Mouse (Mus musculus) left cerebral cortex, postnatal 25 days (tissue): ENCODE results near the gene Spin1. TPM values are rescaled to one million over a fixed set of nuclear protein-coding genes. Genes with fewer than 3 reads are reported as not detected.
"Not testable (repeated sequence)": the region's sequence is repeated elsewhere in the genome, so short reads cannot be mapped to it uniquely, and the experiment has no call there.

Experiments
- DNase-seq, 2 experiments: peaks; one replicate each; pipeline ENCODE4 v3.0.0; 2022; ENCODE audit warnings: low spot score in 2 of 2, mixed read lengths in 1 of 2
- intact Hi-C: fragments of 180-260 bp; cut with DNase I; formaldehyde crosslinking; loops from one replicate; pipeline ENCODE4 v1.15.1; 2025
- total RNA-seq, 2 experiments: library from RNA; stranded (reverse); gene quantifications; 2 replicates each; pipeline ENCODE4 v1.2.3; 2021

Gene Spin1
- 100 to 1,000 TPM; 167 to 177 TPM for total RNA-seq

GRCm38 (mm10) chr13:51100233-51101015 is at the start of gene Spin1:
TSS of gene Spin1 (plus strand) at chr13:51100880.
- peak; percentile 86 to 88 for DNase-seq
- intact Hi-C loops: loop anchor here (2.0 kb wide), 2 partner anchors 148 to 316 kb away; no protein-coding TSS in a partner anchor

DNA sequence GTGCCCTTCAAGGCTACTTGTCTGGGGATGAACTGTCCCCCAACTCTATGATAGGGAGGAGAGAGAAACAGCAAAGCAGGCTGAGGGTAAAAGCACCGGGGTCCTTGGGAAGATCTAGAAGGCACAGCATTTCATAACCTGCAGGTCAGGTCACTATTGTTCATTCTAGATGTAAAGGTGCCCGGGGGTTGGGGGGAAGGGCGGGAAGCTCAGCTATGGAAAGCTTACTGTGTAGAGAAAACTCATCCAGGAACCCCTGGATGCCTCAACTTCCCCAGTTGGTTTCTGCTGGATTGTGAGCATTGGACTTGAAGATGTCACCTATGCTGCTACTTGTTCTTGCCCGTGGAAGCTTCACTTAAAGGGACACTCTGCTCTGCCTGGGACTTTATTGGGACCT is 49.7 kb upstream of the Spin1 start:
- intact Hi-C loops: no loop called here
- DNase-seq: no peak

DNA sequence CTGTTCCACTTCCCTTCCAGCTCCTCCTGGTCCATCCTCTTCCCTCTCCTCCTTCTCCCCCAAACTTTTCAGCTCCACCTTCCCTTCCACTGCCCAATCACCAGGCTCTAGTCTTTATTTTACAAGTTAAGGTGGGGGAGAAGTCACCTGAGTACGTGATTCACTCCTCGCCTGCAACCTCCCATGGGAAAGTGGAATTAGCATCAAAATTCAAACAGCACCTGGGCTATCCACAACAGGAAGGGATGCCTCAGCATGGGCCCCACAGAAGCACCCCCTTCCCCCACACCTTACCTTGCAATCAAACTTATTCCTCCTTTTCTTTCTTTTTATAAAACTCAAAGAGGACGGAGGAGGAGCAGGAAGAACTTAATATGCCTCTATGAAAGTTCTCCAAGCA is 48.3 kb upstream of the Spin1 start:
- intact Hi-C loops: no loop called here
- DNase-seq: no peak

DNA sequence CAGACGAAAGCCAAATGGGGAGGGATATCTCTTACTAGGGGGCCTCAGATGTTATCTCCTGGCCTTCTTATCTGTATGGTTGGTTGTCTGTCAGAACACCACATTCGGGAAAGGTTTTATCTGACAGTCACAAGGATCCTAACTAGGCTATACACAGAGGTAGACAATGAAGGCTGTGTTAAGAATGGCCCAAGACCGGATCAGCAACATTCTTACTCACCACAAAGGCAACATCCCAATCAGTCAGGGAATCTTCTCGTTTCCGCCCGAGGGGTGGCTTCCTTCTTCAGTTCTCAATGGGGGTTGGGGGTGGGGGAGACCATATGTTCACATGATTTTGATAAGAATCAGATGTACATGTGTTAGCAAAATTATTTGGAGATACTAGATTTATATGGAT is 37.7 kb upstream of the Spin1 start:
- intact Hi-C loops: no loop called here
- DNase-seq: no peak

DNA sequence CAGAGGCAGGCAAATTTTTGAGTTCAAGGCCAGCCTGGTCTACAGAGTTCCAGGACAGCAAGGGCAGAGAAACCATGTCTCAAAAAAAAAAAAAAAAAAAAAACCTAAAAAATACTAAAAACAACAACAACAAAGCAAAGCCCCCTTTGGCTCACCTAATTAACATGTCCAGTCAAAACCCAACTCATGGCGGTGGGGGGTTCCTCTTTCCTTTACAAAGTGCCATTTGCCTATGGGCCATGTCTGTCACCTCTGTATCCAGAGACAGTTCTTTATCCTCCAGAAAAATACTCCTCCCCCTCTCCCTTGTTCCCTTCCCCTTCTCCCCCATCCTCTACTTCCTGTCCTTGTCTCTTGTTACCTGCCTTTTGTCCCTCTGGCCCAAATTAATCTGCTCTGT is 37.0 kb upstream of the Spin1 start:
- intact Hi-C loops: no loop called here
- no peak for DNase-seq

- DNase-seq: no peak
- intact Hi-C loops: no loop called here
Observed at GRCm38 (mm10) chr13:51064429-51064828, 36.3 kb upstream of the Spin1 start.

DNA sequence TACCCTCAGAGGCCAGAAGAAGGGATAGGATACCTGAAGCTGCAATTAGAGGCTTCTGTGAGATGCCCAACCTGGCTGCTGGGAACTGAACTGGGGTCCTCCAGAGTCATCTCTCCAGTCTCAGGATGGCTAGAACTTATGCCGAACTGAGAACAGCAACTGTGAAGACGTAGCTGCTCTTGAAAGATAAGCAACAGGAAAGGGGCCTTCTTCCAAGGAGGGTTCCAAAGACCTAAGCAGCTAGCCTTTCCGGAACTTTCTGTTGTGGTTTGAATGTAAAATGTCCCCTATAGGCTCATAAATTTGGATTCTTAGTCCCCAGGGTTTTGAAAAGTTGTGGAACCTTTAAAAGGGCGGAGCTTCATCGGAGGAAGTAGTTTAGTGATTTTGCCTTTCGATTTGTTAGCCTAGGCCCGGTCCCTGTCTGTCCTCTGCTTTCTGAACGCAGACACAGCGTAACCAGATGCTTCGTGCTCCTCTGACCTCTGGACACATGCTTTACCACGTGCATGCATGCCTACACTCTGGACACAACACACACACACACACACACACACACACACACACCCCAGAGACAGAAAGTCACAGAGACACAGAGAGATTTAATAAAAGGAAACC is 29.5 kb upstream of the Spin1 start:
- intact Hi-C loops: no loop called here
- DNase-seq: no peak

DNA sequence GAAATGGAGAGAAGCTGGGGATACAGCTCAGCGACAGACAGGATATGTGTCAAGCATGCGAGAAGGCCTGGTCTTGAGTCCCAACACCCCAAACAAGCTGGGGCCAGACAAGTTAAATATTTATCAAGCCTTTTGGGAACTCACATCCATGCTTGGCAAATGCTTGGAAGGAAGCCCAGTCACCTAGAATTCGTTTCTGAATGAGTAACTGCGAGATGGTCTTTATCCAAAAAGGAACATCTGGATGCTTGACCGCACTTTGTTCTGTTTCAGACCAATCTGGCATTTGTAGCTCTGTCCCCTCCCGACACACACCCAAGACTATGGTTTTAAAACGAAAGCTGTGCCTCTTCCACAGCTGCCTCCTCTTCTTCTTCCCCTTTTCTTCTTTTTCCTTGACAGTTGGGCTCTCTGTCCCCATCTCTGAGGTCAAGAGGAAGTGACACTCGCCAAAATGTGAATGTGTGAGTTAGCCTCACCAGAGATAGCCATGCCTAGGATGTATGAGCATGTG is 28.9 kb upstream of the Spin1 start:
- intact Hi-C loops: no loop called here
- DNase-seq: no peak

GRCm38 (mm10) chr13:51072917-51073843 is 27.5 kb upstream of the Spin1 start:
- intact Hi-C loops: no loop called here
- DNase-seq: no peak

DNA sequence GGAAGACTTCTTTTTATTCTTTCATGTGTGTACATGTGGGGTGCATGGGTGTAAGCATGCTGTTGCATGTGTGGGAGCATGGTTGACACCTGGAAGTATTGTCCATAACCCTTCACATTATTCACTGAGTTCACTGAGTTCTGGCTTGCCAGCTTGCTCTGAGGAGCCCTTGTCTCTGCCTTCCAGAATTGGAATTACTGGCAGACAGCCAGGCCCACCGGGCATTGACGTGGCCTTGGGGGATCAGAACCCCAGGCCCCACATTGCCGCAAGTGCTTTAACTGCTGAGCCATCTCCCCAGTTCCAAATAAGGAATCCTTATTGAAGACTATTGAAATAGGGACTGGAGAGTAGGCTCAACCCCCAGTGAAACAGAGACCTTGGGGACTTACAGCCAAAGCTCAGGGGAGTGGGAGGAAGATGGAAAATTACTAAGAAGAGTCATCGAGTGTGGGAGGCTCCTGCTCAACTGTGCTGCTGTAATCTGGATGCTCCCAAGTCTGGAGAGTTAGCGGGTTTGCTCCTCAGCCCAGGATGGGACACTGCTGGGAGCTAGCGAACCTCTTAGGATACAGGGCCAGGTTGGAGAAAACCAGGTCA is 26.5 kb upstream of the Spin1 start:
- DNase-seq: no peak
- intact Hi-C loops: no loop called here

DNA sequence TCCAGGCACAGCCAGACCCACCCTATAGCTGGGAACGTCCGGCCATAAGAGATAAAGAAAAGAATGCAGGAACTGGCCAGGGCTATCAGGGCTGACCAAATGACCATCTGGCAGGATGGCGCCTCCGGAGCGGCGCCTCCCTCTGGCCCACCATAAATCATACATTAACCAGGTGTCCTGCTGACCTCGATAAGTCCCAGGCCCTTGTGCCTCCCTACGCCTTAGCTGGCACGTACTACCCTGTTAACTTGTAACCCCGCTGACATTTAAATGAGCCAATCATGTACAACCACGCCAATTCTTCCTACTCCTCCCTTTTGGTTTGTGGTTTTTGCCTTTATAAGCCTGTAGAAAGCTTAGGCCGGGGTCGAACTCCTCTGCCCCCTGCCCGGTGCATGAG is 24.5 kb upstream of the Spin1 start:
- DNase-seq, intact Hi-C loops: not testable (repeated sequence)

DNA sequence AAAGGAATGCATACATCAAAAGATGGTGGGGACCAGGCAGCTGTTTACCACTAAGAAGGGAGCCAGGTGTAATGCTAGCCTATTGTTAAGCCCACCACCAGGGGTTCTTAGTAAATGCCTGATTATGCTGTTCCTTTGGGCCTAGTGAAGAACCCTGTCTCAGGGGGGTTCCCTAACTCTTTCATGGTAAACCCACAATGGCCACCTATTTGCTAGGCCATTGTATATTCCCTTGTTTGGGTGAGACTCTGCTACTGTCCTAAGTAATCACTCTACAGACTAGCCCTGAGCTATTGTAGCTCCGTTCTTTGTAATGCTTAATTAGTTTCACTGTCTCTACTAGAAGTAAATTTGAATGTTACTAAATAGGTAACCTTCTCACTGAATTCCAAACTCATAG is 22.1 kb upstream of the Spin1 start:
- intact Hi-C loops, DNase-seq: not testable (repeated sequence)

DNA sequence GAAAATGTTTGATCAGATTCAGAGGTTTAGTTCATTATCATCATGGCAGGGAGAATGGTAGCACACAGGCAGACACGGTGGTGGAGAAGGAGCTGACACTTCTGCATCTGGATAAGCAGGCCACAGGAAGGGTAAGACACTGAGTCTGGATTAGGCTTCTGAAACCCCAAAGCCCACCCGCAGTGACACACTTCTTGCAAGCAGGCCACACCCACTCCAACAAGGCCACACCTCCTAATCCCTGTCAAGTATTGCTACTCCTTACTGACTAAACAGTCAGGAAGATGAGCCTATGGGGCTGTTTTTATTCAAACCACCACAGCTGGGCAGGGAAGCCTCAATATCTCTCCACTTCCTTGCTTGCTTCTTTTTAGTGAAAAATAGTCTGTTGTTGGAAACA is 19.9 kb upstream of the Spin1 start:
- DNase-seq: no peak
- intact Hi-C loops: no loop called here

DNA sequence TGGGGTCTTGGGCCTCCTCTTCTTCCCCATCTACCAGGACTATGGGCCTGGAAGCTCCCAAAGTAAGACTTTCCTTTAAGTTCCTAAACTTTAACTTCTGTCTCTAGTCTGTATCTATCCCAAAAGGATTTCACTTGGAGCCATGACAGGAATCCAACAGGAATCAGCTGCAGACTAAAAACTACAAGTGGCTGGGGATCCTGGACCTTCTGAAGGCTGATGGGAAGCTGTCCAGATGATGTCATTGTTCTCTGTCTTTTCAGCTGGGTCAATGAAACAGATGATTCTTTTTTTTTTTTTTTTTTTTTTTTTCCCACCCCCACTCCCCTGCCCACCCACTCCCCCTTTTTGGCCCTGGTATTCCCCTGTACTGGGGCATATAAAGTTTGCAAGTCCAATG is 16.4 kb upstream of the Spin1 start:
- intact Hi-C loops: no loop called here
- DNase-seq: no peak

DNA sequence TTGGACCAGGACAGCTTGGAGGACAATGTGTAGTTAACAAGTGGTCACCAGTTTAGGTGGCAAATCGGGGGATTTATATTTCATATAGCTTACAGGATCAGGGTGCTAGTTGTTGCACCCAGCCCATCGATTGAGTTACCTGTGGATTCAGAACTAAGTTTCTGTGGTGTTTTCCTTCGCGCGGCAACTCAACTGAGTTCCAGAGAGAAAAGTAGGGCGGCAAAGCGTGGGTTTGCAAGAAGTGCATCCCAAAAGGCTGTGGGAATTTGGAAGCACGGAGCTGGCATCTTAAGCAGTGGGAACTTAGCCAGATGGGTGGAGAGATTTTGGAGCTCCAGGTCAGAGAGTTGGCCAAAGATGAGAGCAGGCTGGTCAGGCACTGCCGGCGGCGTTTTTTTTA is 14.7 kb upstream of the Spin1 start:
- intact Hi-C loops: no loop called here
- DNase-seq: no peak

- intact Hi-C loops: no loop called here
- DNase-seq: no peak
Observed at GRCm38 (mm10) chr13:51087253-51087652, 13.4 kb upstream of the Spin1 start.

- intact Hi-C loops: no loop called here
- no peak for DNase-seq
Observed at GRCm38 (mm10) chr13:51088207-51088606, 12.5 kb upstream of the Spin1 start.

GRCm38 (mm10) chr13:51089058-51089457 is 11.6 kb upstream of the Spin1 start:
- intact Hi-C loops: no loop called here
- no peak for DNase-seq

GRCm38 (mm10) chr13:51090105-51090661 is 10.5 kb upstream of the Spin1 start:
- DNase-seq: no peak
- intact Hi-C loops: no loop called here
